ENCODE assay signal across 22 mouse cellular contexts in the genomic region with DNA sequence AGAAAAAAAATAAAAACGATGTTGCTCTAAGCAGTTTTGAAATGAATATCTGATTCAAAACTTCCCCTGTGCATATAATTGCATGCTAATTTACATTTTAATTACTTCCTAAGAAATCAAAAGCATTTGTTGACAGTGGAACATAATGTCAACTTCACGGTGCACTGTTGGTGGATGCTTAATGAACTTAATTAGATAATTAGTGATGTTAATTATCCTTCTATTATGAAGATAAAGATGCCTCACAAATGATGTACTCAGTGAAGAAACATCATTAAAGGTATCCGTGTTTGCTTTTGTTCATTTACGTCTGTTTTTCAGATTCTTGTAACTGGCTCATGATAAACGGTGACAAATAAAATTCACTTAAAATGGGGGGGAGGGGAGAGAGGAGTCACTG.
DNase-seq lines count a peak whose midpoint lies in the region; ATAC-seq and TF ChIP-seq lines count a peak whose summit lies in the region.
"Had no signal": no experiment of that assay in that cellular context is flagged by ENCODE, and none has a peak within 500 bp of the region (broad histone marks: within the 10 kb centered on the region; RNA-seq: fewer than 3 reads in every experiment).

No protein-coding gene starts in this region.

- DNase-seq in retina, postnatal 1 day: peak; percentile 46
- DNase-seq in retina, embryonic 14.5 days (ENCODE audit: low spot score): no peak
- peak; percentile 62 for DNase-seq in brain, embryonic 14.5 days (ENCODE audit: low read depth)
- no peak for DNase-seq in liver
- DNase-seq: adrenal gland, adult 2 months; adrenal gland, postnatal 10 days; adrenal gland, postnatal 25 days; cerebellum, adult 11-12 months; cerebellum, adult 2 months; cerebellum, adult 9-10 months; cerebellum, postnatal 10 days; cerebellum, postnatal 25 days had no signal

- H3K36me3 ChIP-seq in forebrain, embryonic 16.5 days (ENCODE audit: control insufficient read depth, insufficient read depth): no peaks in the 10 kb centered on the region
- H3K36me3 ChIP-seq in forebrain, embryonic 15.5 days: no peaks in the 10 kb centered on the region
- H3K36me3 ChIP-seq in hindbrain, embryonic 13.5 days: no peaks in the 10 kb centered on the region
- no peaks in the 10 kb centered on the region for H3K36me3 ChIP-seq in hindbrain, embryonic 12.5 days
- H3K36me3 ChIP-seq: embryonic facial prominence, embryonic 10.5 days; embryonic facial prominence, embryonic 12.5 days; forebrain, embryonic 12.5 days; G1E had no signal

- no peak overlapping the region for H3K4me2 ChIP-seq in forebrain, embryonic 16.5 days (ENCODE audit: low read length)
- no peak overlapping the region for H3K4me2 ChIP-seq in forebrain, embryonic 15.5 days (replicated peaks)
- no peak overlapping the region for H3K4me2 ChIP-seq in hindbrain, embryonic 13.5 days
- H3K4me2 ChIP-seq in hindbrain, embryonic 12.5 days (replicated peaks): no peak overlapping the region
- H3K4me2 ChIP-seq: embryonic facial prominence, embryonic 12.5 days; forebrain, embryonic 12.5 days had no signal

- H3K9ac ChIP-seq in forebrain, embryonic 16.5 days (replicated peaks; ENCODE audit: low read depth, low read length): no peak overlapping the region
- no peak overlapping the region for H3K9ac ChIP-seq in forebrain, embryonic 15.5 days (replicated peaks)
- H3K9ac ChIP-seq in hindbrain, embryonic 13.5 days: no peak overlapping the region
- H3K9ac ChIP-seq in hindbrain, embryonic 12.5 days: no peak overlapping the region
- H3K9ac ChIP-seq: embryonic facial prominence, embryonic 12.5 days; forebrain, embryonic 12.5 days had no signal

- TF ChIP-seq CTCF in brain, embryonic 14.5 days (IDR thresholded peaks at IDR 0.05; ENCODE audit: borderline replicate concordance, extremely low read depth, insufficient read depth, insufficient read length): no peak

- 19% methylated on average over 5 of the region's 5 CpGs for WGBS in forebrain, embryonic 16.5 days
- 17% methylated on average over 5 of the region's 5 CpGs for WGBS in forebrain, embryonic 15.5 days
- 54% methylated on average over 5 of the region's 5 CpGs for WGBS in hindbrain, embryonic 13.5 days
- WGBS in hindbrain, embryonic 12.5 days: 72% methylated on average over 5 of the region's 5 CpGs

- H3K4me3 ChIP-seq in forebrain, embryonic 16.5 days (replicated peaks; ENCODE audit: low read length): no peak overlapping the region
- no peak overlapping the region for H3K4me3 ChIP-seq in forebrain, embryonic 15.5 days
- no peak overlapping the region for H3K4me3 ChIP-seq in hindbrain, embryonic 13.5 days
- H3K4me3 ChIP-seq in hindbrain, embryonic 12.5 days: no peak overlapping the region
- H3K4me3 ChIP-seq: embryonic facial prominence, embryonic 10.5 days; embryonic facial prominence, embryonic 12.5 days; forebrain, embryonic 12.5 days had no signal

- no peaks in the 10 kb centered on the region; the same call in 1 of the 2 replicates for H3K27me3 ChIP-seq in forebrain, embryonic 16.5 days (replicated peaks; ENCODE audit: control insufficient read depth, insufficient read depth, low read length)
- H3K27me3 ChIP-seq in forebrain, embryonic 15.5 days: peaks cover 3% of the 10 kb centered on the region; the same call in 1 of the 2 replicates
- H3K27me3 ChIP-seq in hindbrain, embryonic 13.5 days: 0 out of 2 replicates have a peak, but pooled peaks cover 5% of the 10 kb centered on the region
- no peaks in the 10 kb centered on the region for H3K27me3 ChIP-seq in hindbrain, embryonic 12.5 days
- H3K27me3 ChIP-seq: CH12.LX; embryonic facial prominence, embryonic 12.5 days had no signal

- H3K27ac ChIP-seq in forebrain, embryonic 16.5 days (ENCODE audit: low read length): no peak overlapping the region
- H3K27ac ChIP-seq in forebrain, embryonic 15.5 days (replicated peaks): no peak overlapping the region
- H3K27ac ChIP-seq in hindbrain, embryonic 13.5 days: no peak overlapping the region
- H3K27ac ChIP-seq in hindbrain, embryonic 12.5 days: no peak overlapping the region
- H3K27ac ChIP-seq: embryonic facial prominence, embryonic 10.5 days; embryonic facial prominence, embryonic 12.5 days; forebrain, embryonic 12.5 days had no signal

- ATAC-seq in forebrain, embryonic 16.5 days: peak; percentile 28; the same call in 1 of the 2 replicates
- no peak for ATAC-seq in forebrain, embryonic 15.5 days (replicated peaks)
- peak; percentile 32; the same call in 1 of the 2 replicates for ATAC-seq in hindbrain, embryonic 13.5 days (ENCODE audit: low FRiP score)
- ATAC-seq in hindbrain, embryonic 12.5 days (ENCODE audit: low FRiP score): no peak
- ATAC-seq: CD4-positive, CD25-positive, alpha-beta regulatory T cell, adult 4 months had no signal

- TF ChIP-seq POLR2A in brain, embryonic 14.5 days (IDR thresholded peaks at IDR 0.05; ENCODE audit: borderline replicate concordance, extremely low read depth, insufficient read depth, insufficient read length, poor library complexity, severe bottlenecking): no peak

- no peaks in the 10 kb centered on the region for H3K4me1 ChIP-seq in forebrain, embryonic 16.5 days (replicated peaks; ENCODE audit: control insufficient read depth, insufficient read depth, low read length)
- H3K4me1 ChIP-seq in forebrain, embryonic 15.5 days: 0 out of 2 replicates have a peak, but pooled peaks cover 3% of the 10 kb centered on the region
- peaks cover 15% of the 10 kb centered on the region for H3K4me1 ChIP-seq in hindbrain, embryonic 13.5 days (replicated peaks)
- H3K4me1 ChIP-seq in hindbrain, embryonic 12.5 days: no peaks in the 10 kb centered on the region
- H3K4me1 ChIP-seq: embryonic facial prominence, embryonic 10.5 days; embryonic facial prominence, embryonic 12.5 days; forebrain, embryonic 12.5 days had no signal

- H3K9me3 ChIP-seq in forebrain, embryonic 16.5 days (ENCODE audit: control insufficient read depth, low read length): 0 out of 2 replicates have a peak, but pooled peaks cover 3% of the 10 kb centered on the region
- no peaks in the 10 kb centered on the region for H3K9me3 ChIP-seq in forebrain, embryonic 15.5 days
- no peaks in the 10 kb centered on the region for H3K9me3 ChIP-seq in hindbrain, embryonic 13.5 days
- no peaks in the 10 kb centered on the region for H3K9me3 ChIP-seq in hindbrain, embryonic 12.5 days (replicated peaks)
- H3K9me3 ChIP-seq: embryonic facial prominence, embryonic 10.5 days; embryonic facial prominence, embryonic 12.5 days; forebrain, embryonic 12.5 days had no signal

Comparison
In these comparisons a context has a peak if more than half of its experiments do, and no peak if none do; other contexts are left out.
1. ATAC-seq: peak in forebrain, embryonic 16.5 days (single experiment) and hindbrain, embryonic 13.5 days (single experiment); none in forebrain, embryonic 15.5 days (single experiment) and hindbrain, embryonic 12.5 days (single experiment).
2. DNase-seq: peak in retina, postnatal 1 day (single experiment) and brain, embryonic 14.5 days (single experiment); none in retina, embryonic 14.5 days (single experiment) and liver (single experiment).